ENCODE assay signal across 8 mouse cellular contexts in genomic region chr4:152011171-152011760, GRCm38 (mm10). TPM values are rescaled to one million over a fixed set of nuclear protein-coding genes. Genes with fewer than 3 reads are reported as not detected.
DNase-seq lines count a peak whose midpoint lies in the region; ATAC-seq lines count a peak whose summit lies in the region.

No protein-coding gene starts in this region.

- H3K36me3 ChIP-seq in heart, embryonic 14.5 days (ENCODE audit: control insufficient read depth, insufficient read depth, low read length): peaks cover 43% of the 10 kb centered on the region
- peaks cover 44% of the 10 kb centered on the region for H3K36me3 ChIP-seq in embryonic facial prominence, embryonic 10.5 days (replicated peaks)
- H3K36me3 ChIP-seq in intestine, embryonic 16.5 days (ENCODE audit: control insufficient read depth, insufficient read depth, low read length): peaks cover 7% of the 10 kb centered on the region; the same call in 1 of the 2 replicates
- H3K36me3 ChIP-seq in midbrain, embryonic 14.5 days (ENCODE audit: control insufficient read depth, insufficient read depth, low read length): 0 out of 2 replicates have a peak, but pooled peaks cover 11% of the 10 kb centered on the region

- peak overlapping the region; percentile 91 for H3K9ac ChIP-seq in heart, embryonic 14.5 days (ENCODE audit: low read length)
- peak overlapping the region; percentile 76 for H3K9ac ChIP-seq in intestine, embryonic 16.5 days (ENCODE audit: low read depth, low read length)
- no peak overlapping the region for H3K9ac ChIP-seq in midbrain, embryonic 14.5 days (replicated peaks; ENCODE audit: low read length)

- 37% methylated on average over 8 of the region's 8 CpGs for WGBS in heart, embryonic 14.5 days
- 74% methylated on average over 8 of the region's 8 CpGs for WGBS in embryonic facial prominence, embryonic 10.5 days
- WGBS in intestine, embryonic 16.5 days: 76% methylated on average over 8 of the region's 8 CpGs
- WGBS in midbrain, embryonic 14.5 days: 74% methylated on average over 8 of the region's 8 CpGs

- peak overlapping the region; percentile 96 for H3K27ac ChIP-seq in heart, embryonic 14.5 days (replicated peaks in 1 of 2; ENCODE audit: control insufficient read depth in 1 of 2, insufficient read depth in 1 of 2, low read depth in 2 of 2, low read length in 2 of 2)
- no peak overlapping the region for H3K27ac ChIP-seq in embryonic facial prominence, embryonic 10.5 days (replicated peaks)
- H3K27ac ChIP-seq in intestine, embryonic 16.5 days (ENCODE audit: low read length): peak overlapping the region; percentile 37; the same call in 1 of the 2 replicates
- H3K27ac ChIP-seq in midbrain, embryonic 14.5 days (replicated peaks; ENCODE audit: low read depth, low read length): no peak overlapping the region

- no peaks in the 10 kb centered on the region for H3K27me3 ChIP-seq in heart, embryonic 14.5 days (ENCODE audit: control insufficient read depth, insufficient read depth, low read length)
- H3K27me3 ChIP-seq in embryonic facial prominence, embryonic 10.5 days (replicated peaks; ENCODE audit: low read depth, poor library complexity, severe bottlenecking): peaks cover 22% of the 10 kb centered on the region
- H3K27me3 ChIP-seq in intestine, embryonic 16.5 days (replicated peaks; ENCODE audit: control insufficient read depth, insufficient read depth, low read length): no peaks in the 10 kb centered on the region
- peaks cover 33% of the 10 kb centered on the region for H3K27me3 ChIP-seq in midbrain, embryonic 14.5 days (ENCODE audit: control insufficient read depth, insufficient read depth, low read length)

- ATAC-seq in heart, embryonic 14.5 days (ENCODE audit: insufficient number of reproducible peaks, insufficient read depth, low FRiP score, low read depth): no peak
- no peak for ATAC-seq in intestine, embryonic 16.5 days
- ATAC-seq in midbrain, embryonic 14.5 days (ENCODE audit: low FRiP score, low TSS enrichment): no peak
- no peak for ATAC-seq in cerebellum, adult (ENCODE audit: insufficient number of reproducible peaks, low FRiP score, low TSS enrichment)

- H3K9me3 ChIP-seq in heart, embryonic 14.5 days (ENCODE audit: control insufficient read depth, low read length): no peaks in the 10 kb centered on the region
- H3K9me3 ChIP-seq in embryonic facial prominence, embryonic 10.5 days: no peaks in the 10 kb centered on the region
- no peaks in the 10 kb centered on the region for H3K9me3 ChIP-seq in intestine, embryonic 16.5 days (ENCODE audit: control insufficient read depth, low read length)
- no peaks in the 10 kb centered on the region for H3K9me3 ChIP-seq in midbrain, embryonic 14.5 days (ENCODE audit: control insufficient read depth, low read length)

- H3K4me2 ChIP-seq in heart, embryonic 14.5 days (ENCODE audit: low read length): peak overlapping the region; percentile 78
- H3K4me2 ChIP-seq in intestine, embryonic 16.5 days (ENCODE audit: low read depth, low read length): peak overlapping the region; percentile 99
- peak overlapping the region; percentile 100 for H3K4me2 ChIP-seq in midbrain, embryonic 14.5 days (ENCODE audit: low read length)

- no peak for DNase-seq in heart, postnatal 4 days
- DNase-seq in embryonic facial prominence, embryonic 10.5 days (ENCODE audit: low spot score): no peak
- DNase-seq in midbrain, embryonic 14.5 days: no peak
- no peak for DNase-seq in layer of hippocampus, postnatal 10 days (ENCODE audit: low spot score in 2 of 2)
- DNase-seq in cerebellum, adult 18-20 months: no peak

- peaks cover 37 to 57% of the 10 kb centered on the region in 2 experiments for H3K4me1 ChIP-seq in heart, embryonic 14.5 days (ENCODE audit: control insufficient read depth in 2 of 2, insufficient read depth in 2 of 2, low read length in 2 of 2)
- peaks cover 52% of the 10 kb centered on the region for H3K4me1 ChIP-seq in embryonic facial prominence, embryonic 10.5 days
- peaks cover 45% of the 10 kb centered on the region for H3K4me1 ChIP-seq in intestine, embryonic 16.5 days (ENCODE audit: control insufficient read depth, insufficient read depth, low read length)
- H3K4me1 ChIP-seq in midbrain, embryonic 14.5 days (ENCODE audit: control insufficient read depth, insufficient read depth, low read length): peaks cover 29% of the 10 kb centered on the region

- peak overlapping the region; percentile 69 to 91 for H3K4me3 ChIP-seq in heart, embryonic 14.5 days (ENCODE audit: control insufficient read depth in 1 of 2, insufficient read depth in 1 of 2, low read depth in 1 of 2, low read length in 2 of 2)
- peak overlapping the region; percentile 78 for H3K4me3 ChIP-seq in embryonic facial prominence, embryonic 10.5 days
- peak overlapping the region; percentile 90 for H3K4me3 ChIP-seq in intestine, embryonic 16.5 days (ENCODE audit: low read length)
- peak overlapping the region; percentile 67; the same call in 1 of the 2 replicates for H3K4me3 ChIP-seq in midbrain, embryonic 14.5 days (replicated peaks; ENCODE audit: low read depth, low read length)

RNA-seq across cellular contexts. Expression of gene Klhl21, which starts 2.7 kb away (rescaled TPM):
- 17.8 and 19.3 TPM in 2 replicates for polyA plus RNA-seq in heart, embryonic 14.5 days (2014; fragmentation: Nextera tagmentation; extraction: Ambion mirVana)
- total RNA-seq in heart, postnatal 4 days (2021): 10 to 100 TPM; 42.3 to 49.2 TPM
- polyA plus RNA-seq in embryonic facial prominence, embryonic 10.5 days (2016; fragmentation: Nextera tagmentation; extraction: Ambion mirVana): 9.7 and 10.6 TPM in 2 replicates
- polyA plus RNA-seq in intestine, embryonic 16.5 days (2015; fragmentation: Nextera tagmentation; extraction: Ambion mirVana): 7.4 and 8.3 TPM in 2 replicates
- 1.5 and 1.6 TPM in 2 replicates for polyA plus RNA-seq in midbrain, embryonic 14.5 days (2014; fragmentation: Nextera tagmentation; extraction: Ambion mirVana)
- 10 to 100 TPM; 14.6 to 15.1 TPM for total RNA-seq in layer of hippocampus, postnatal 10 days (2021)

RNA-seq across cellular contexts. Expression of gene Phf13, which starts 15.2 kb away (rescaled TPM):
- polyA plus RNA-seq in heart, embryonic 14.5 days (2014; fragmentation: Nextera tagmentation; extraction: Ambion mirVana): 14.6 and 14.8 TPM in 2 replicates
- 10 to 100 TPM; 14.8 to 15.3 TPM for total RNA-seq in heart, postnatal 4 days (2021)
- polyA plus RNA-seq in embryonic facial prominence, embryonic 10.5 days (2016; fragmentation: Nextera tagmentation; extraction: Ambion mirVana): 29.0 and 32.1 TPM in 2 replicates
- polyA plus RNA-seq in intestine, embryonic 16.5 days (2015; fragmentation: Nextera tagmentation; extraction: Ambion mirVana): 15.5 and 16.7 TPM in 2 replicates
- 16.9 and 19.0 TPM in 2 replicates for polyA plus RNA-seq in midbrain, embryonic 14.5 days (2014; fragmentation: Nextera tagmentation; extraction: Ambion mirVana)
- total RNA-seq in layer of hippocampus, postnatal 10 days (2021): 10 to 100 TPM; 15.2 to 16.6 TPM

RNA-seq across cellular contexts. Expression of gene Zbtb48, which starts 16.2 kb away (rescaled TPM):
- polyA plus RNA-seq in heart, embryonic 14.5 days (2014; fragmentation: Nextera tagmentation; extraction: Ambion mirVana): 11.5 and 15.8 TPM in 2 replicates
- total RNA-seq in heart, postnatal 4 days (2021): 10 to 100 TPM; 10.5 to 11.1 TPM
- 25.0 and 26.4 TPM in 2 replicates for polyA plus RNA-seq in embryonic facial prominence, embryonic 10.5 days (2016; fragmentation: Nextera tagmentation; extraction: Ambion mirVana)
- 13.5 and 16.6 TPM in 2 replicates for polyA plus RNA-seq in intestine, embryonic 16.5 days (2015; fragmentation: Nextera tagmentation; extraction: Ambion mirVana)
- polyA plus RNA-seq in midbrain, embryonic 14.5 days (2014; fragmentation: Nextera tagmentation; extraction: Ambion mirVana): 19.7 and 21.8 TPM in 2 replicates
- total RNA-seq in layer of hippocampus, postnatal 10 days (2021): 10 to 100 TPM; 11.9 to 14.8 TPM

RNA-seq across cellular contexts. Expression of gene Thap3, which starts 22.5 kb away (rescaled TPM):
- 24.0 and 26.5 TPM in 2 replicates for polyA plus RNA-seq in heart, embryonic 14.5 days (2014; fragmentation: Nextera tagmentation; extraction: Ambion mirVana)
- total RNA-seq in heart, postnatal 4 days (2021): 10 to 100 TPM; 11.7 to 13.4 TPM
- 33.5 and 34.7 TPM in 2 replicates for polyA plus RNA-seq in embryonic facial prominence, embryonic 10.5 days (2016; fragmentation: Nextera tagmentation; extraction: Ambion mirVana)
- 27.0 and 29.0 TPM in 2 replicates for polyA plus RNA-seq in intestine, embryonic 16.5 days (2015; fragmentation: Nextera tagmentation; extraction: Ambion mirVana)
- polyA plus RNA-seq in midbrain, embryonic 14.5 days (2014; fragmentation: Nextera tagmentation; extraction: Ambion mirVana): 23.1 and 31.2 TPM in 2 replicates
- total RNA-seq in layer of hippocampus, postnatal 10 days (2021): 10 to 100 TPM; 22.8 to 34.2 TPM

RNA-seq across cellular contexts. Expression of gene Tas1r1, which starts 27.1 kb away (rescaled TPM):
- 0.09 and 0.20 TPM in 2 replicates for polyA plus RNA-seq in heart, embryonic 14.5 days (2014; fragmentation: Nextera tagmentation; extraction: Ambion mirVana)
- total RNA-seq in heart, postnatal 4 days (2021): under 1 TPM; 0.10 to 0.11 TPM
- polyA plus RNA-seq in embryonic facial prominence, embryonic 10.5 days (2016; fragmentation: Nextera tagmentation; extraction: Ambion mirVana): 0.50 and 0.68 TPM in 2 replicates
- 0.20 and 0.21 TPM in 2 replicates for polyA plus RNA-seq in intestine, embryonic 16.5 days (2015; fragmentation: Nextera tagmentation; extraction: Ambion mirVana)
- 1.2 and 1.3 TPM in 2 replicates for polyA plus RNA-seq in midbrain, embryonic 14.5 days (2014; fragmentation: Nextera tagmentation; extraction: Ambion mirVana)
- total RNA-seq in layer of hippocampus, postnatal 10 days (2021): under 1 TPM; 0.37 to 0.45 TPM

Comparison
In these comparisons a context has a peak if more than half of its experiments do, and no peak if none do; other contexts are left out.
1. H3K27ac ChIP-seq: peak in heart, embryonic 14.5 days (2 of 2) and intestine, embryonic 16.5 days (single experiment); none in embryonic facial prominence, embryonic 10.5 days (single experiment) and midbrain, embryonic 14.5 days (single experiment).
2. Peak in every context shown above with its lines, with median percentiles within 50 percentile points of each other: H3K4me2 ChIP-seq and H3K4me3 ChIP-seq.